Mouse (Mus musculus): ENCODE data around the gene Bend7. TPM values are rescaled to one million over a fixed set of nuclear protein-coding genes. Genes with fewer than 3 reads are reported as not detected.

Gene Bend7
- total RNA-seq (2021) (10 to 100 TPM; 16.2 to 18.7 TPM), polyA plus RNA-seq (2012; rRNA removed) (9.9 and 12.9 TPM in 2 replicates)
- long read RNA-seq, transcript Bend7-204 (9 exons, 2,251 nt) = major isoform, 6 of 10 reads
- long read RNA-seq, partial matches to known transcripts = 0 of 10 reads
- long read RNA-seq, other reads (novel, unspliced or antisense) = 3 of 10 reads

GRCm38 (mm10) chr2:4717769-4718661 lies at the start of gene Bend7:
Gene Bend7, plus strand, starts transcription at chr2:4717831.
- DNase-seq = peak; percentile 79

- peak; percentile 72 for DNase-seq
These were observed 49.0 kb upstream of the Bend7 start for GRCm38 (mm10) chr2:4668626-4669025.

GRCm38 (mm10) chr2:4669701-4670100 lies 47.9 kb upstream of the Bend7 start:
- no peak for DNase-seq

GRCm38 (mm10) chr2:4671636-4672035 lies 46.0 kb upstream of the Bend7 start:
- DNase-seq = peak; percentile 38

DNA sequence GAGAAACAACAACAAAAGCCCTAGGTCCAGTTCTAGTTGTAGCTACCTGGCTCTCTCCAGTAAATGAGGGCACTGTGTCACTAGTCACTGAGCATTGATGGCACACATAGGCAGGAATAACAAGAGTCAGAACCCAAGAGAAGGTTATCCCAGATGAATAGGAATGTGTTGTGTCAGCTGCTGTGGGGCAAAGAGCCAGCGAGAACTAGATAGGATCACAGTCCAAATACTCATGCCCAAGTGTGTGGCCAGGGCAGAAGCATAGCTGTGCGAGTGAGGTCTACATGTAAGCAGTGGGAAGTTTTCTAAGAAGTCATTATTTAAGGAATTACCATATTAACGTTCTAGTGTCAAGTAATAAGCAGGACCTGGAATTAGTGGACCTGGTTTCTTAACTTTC lies 37.7 kb upstream of the Bend7 start:
- DNase-seq = no peak

DNA sequence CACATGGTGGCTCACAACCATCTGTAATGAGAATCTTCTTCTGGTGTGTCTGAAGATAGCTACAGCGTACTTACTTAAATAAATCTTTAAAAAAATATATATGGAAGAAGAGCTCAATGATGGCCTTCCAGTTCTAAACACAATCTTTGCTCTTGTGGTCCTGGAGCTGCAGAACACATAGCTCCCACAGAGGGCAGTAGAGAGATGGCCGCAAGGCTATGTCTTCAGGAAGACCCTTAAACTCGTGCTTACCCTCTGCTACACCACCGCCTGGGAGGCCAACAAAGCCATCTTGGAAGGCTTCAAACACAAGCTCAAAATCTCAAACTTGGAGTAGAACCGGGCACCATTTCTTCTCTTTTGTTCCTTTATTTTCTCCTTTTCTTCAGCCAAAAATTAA lies 6.4 kb upstream of the Bend7 start:
- no peak for DNase-seq

DNA sequence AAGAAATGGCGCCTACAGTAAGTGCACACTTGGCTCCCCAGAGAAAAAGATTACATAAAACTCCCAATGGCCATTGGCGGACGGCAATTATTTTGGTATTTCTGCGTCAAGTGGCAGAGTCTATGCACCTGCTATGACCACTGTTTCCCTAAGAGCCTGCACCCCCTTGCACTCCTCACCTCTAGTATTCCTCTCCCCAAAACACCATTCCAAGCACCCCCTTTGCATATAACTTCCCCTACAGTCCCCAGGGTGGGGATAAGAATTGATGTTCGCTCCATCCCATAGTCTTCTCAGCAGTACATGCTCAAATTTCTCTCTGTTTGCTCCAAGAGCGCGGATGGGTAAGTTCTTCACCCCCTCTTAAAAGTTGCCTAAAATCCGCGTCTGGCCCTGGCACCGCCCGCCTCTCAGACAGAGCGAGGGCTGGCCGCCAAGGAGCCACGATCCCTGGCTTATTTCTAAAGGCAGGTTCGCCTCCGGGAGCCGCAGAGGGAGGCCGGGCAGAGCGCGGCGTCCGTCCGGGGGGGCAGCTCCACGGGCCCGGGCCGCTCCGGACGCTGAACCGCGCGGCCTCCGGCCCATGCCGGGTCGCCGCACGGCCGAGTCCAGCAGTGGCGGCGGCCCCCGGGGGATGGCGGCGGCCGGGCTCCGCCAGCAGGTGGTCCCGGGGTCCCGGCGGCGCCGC lies 406 bp upstream of the Bend7 start:
- DNase-seq = peak; percentile 88

DNA sequence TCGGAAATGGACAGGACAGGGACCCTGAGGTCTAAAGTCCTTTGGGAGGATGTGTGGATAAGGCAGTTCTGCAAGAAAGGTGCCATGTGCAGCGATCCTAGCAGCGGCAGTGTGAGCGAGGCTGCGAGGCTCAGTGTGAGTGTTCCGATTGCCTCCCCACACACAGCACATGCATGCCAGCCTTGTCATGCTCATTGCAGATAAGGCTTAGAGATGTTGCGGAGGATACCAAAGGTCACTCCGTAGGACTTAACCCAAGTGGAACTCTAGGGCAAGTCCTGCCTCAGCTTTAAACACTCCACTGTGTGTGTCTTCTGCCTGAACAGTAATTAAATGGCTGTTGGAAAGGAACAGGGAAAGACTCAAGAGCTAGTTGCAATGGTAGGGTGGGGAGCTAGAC lies 5.5 kb downstream of the Bend7 start:
- no peak for DNase-seq

DNA sequence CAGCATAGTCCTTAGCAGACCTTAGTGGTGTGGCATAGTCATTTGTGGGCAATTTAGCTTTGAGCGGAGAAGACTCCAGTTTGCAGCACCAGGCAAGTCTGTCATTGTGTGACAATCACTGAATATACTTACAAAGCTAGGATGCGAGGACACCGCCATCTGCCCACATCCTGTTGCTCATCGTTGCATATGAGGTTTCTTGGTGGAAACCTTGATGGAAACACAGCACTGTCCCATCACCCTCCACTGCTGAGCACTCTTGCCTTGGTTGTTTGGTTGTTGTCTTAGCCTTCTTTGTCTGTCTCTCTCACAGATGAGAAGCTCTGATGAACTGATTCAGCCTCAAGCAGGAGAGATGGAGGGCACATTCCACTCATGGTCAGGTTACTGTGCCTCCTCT lies 12.5 kb downstream of the Bend7 start:
- DNase-seq = no peak

GRCm38 (mm10) chr2:4733971-4734370 lies 16.3 kb downstream of the Bend7 start:
- DNase-seq = no peak

GRCm38 (mm10) chr2:4736095-4736797 lies 18.6 kb downstream of the Bend7 start:
- DNase-seq = peak; percentile 56

DNA sequence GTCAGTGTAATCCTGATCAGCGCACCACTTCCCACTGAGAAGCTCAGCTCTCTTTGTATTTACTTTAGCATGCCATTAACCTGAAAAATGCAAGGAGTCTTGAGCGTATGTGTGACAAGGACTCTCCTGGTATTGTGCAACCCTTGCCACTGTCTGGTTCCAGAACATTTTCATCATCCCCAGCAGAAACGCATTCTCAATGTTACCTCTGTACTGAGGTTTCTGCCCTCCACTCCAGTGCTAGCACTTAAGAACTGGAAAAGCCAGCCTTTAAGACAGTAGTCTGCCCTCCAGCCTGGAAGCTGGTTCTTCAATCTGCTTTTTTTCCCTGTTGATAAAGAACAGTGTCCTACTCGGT lies 19.1 kb downstream of the Bend7 start:
- DNase-seq = peak; percentile 24

GRCm38 (mm10) chr2:4751918-4752317 lies 34.3 kb downstream of the Bend7 start:
- DNase-seq = no peak

DNA sequence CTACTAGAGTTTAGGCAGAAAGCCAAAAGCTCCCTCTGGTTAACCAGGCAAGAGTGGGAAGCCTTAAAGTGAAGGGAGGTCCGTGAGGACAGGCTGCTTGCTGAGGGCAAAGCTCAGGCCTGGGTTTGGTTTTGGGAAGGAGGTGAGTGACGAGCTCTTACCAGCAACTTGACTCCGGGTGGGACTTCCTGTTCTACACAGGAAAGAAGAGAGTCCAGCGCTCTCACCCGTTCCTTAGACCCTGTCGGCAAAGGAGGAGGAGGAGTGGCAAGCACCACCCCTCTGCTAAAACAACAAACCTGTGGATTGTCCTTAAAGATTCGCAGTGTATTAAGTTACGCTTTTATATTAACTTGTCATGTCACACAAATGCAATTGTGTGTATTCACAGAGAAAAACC lies 38.1 kb downstream of the Bend7 start:
- DNase-seq = no peak

- no peak for DNase-seq
These were observed 39.6 kb downstream of the Bend7 start for GRCm38 (mm10) chr2:4757218-4757617.

DNA sequence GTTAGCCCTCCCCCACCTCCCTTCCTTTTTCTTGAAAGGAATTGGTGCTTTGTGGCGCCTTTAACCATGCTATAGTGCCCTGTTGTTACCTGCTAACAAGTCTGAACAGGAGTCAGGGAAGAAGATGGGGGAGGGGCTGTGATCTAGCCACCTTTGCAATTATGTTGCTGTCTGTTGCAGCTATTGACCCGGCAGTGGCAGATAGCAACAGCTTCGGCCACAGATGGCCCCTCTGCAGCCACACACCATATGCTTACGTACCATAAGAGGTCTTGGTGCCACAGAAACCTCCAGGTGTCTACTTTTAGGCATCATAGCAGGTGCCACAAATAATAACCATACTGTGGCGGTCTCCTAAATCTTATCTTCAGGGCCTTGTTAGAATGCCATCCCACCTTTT lies 43.1 kb downstream of the Bend7 start:
- DNase-seq = no peak

GRCm38 (mm10) chr2:4761906-4762305 lies 44.3 kb downstream of the Bend7 start:
- no peak for DNase-seq

DNA sequence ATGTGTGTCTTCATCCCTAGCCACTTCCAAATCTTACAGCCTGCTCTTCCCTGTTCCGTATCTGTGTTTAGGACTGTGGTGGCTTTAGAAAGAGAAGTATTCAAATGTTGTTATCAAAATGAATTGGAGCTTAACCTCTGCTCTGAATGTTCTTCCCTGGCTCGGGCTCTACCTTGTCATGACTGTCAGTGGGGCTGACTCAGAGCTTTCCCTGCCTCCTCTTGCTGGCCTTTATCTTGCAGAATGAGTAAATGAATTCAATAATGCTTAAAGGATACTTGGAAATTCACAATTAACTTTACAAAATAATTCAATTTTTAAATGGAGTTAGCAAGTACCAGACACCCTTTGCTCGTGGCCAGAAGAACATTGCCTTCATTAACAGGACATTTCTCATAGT lies 46.4 kb downstream of the Bend7 start:
- DNase-seq = peak; percentile 60

DNA sequence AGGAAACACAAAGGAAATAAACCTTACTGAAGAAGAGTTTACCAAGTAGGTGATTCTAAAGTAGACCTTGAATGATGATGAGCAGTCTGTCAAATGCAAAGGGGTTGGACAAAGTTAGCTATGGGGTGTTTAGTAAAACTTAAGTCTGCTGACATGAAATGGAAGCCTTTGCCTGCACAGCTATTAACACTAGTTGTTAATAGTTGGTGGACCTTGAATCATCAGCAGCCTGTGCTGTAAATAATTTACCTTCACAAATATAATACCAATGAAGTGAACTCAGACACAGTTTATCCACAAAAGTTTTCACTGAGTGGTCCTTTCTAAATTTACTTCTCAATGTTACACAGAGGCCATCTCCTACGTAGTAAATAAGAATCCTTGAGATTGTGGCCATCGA lies 52.7 kb downstream of the Bend7 start:
- DNase-seq = no peak

DNA sequence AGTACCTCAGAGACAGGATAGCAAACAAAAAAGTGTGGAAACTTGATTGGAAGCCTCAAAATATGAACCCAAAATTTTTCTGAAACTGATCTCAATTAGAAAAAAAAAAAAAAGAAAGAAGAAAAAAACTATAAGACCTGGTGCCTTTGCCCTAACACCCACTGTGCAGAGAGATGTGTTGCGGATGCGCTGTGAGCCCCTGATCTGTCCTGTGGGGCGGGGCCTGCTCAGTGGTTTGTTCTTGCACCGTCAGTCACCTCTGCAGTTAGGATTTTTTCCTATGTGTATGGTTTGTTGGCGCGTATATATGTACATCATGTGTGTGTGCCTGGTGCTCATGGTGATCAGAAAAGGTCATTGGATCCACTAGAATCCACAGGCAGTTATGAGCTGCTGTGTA lies 56.3 kb downstream of the Bend7 start:
- DNase-seq = no peak

GRCm38 (mm10) chr2:4777291-4777690 lies 59.7 kb downstream of the Bend7 start:
- DNase-seq = no peak

- DNase-seq = no peak
These were observed 64.0 kb downstream of the Bend7 start for GRCm38 (mm10) chr2:4781641-4782040.

GRCm38 (mm10) chr2:4782401-4782800 lies 64.8 kb downstream of the Bend7 start:
- DNase-seq = no peak
